Mouse (Mus musculus) heart, adult 2 months (tissue): Measurements from ENCODE around the gene Dlat. TPM values are rescaled to one million over a fixed set of nuclear protein-coding genes. Genes with fewer than 3 reads are reported as not detected.
A peak's percentile ranks its signal among the peaks of the same experiment; 100 is the strongest.
"Not testable (repeated sequence)": the region's sequence is repeated elsewhere in the genome, so short reads cannot be mapped to it uniquely, and the experiment has no call there.

ENCODE experiments used
- DNase-seq, 2 experiments: peaks; one replicate each; pipeline ENCODE4 v3.0.0; 2021
- H3K27ac ChIP-seq: fragments of 200-600 bp; 2 replicates; pipeline ENCODE4 v1.8.1; 2022
- H3K27me3 ChIP-seq: fragments of 200-500 bp; 2 replicates; pipeline ENCODE4 v1.6.1; 2012; ENCODE audit warnings: mild to moderate bottlenecking, low read length, inconsistent platforms, mixed read lengths; ENCODE audit not compliant: control insufficient read depth, insufficient read depth
- H3K36me3 ChIP-seq: fragments of 200-500 bp; 2 replicates; pipeline ENCODE4 v1.6.1; 2012; ENCODE audit warnings: low read length, inconsistent platforms; ENCODE audit not compliant: control insufficient read depth, insufficient read depth
- H3K4me1 ChIP-seq: fragments of 200-500 bp; 2 replicates; pipeline ENCODE4 v1.6.1; 2011; ENCODE audit warnings: low read length; ENCODE audit not compliant: control insufficient read depth, insufficient read depth
- H3K4me3 ChIP-seq: fragments of 200-600 bp; 2 replicates; pipeline ENCODE4 v1.8.1; 2022
- H3K79me2 ChIP-seq: fragments of 200-500 bp; replicated peaks from 2 replicates; pipeline ENCODE4 v1.6.1; 2012; ENCODE audit warnings: mild to moderate bottlenecking, inconsistent platforms, low read length, moderate library complexity, mixed read lengths; ENCODE audit not compliant: control insufficient read depth, insufficient read depth
- H3K9ac ChIP-seq: fragments of 200-500 bp; 2 replicates; pipeline ENCODE4 v1.6.1; 2012; ENCODE audit warnings: low read depth, mild to moderate bottlenecking, control low read depth, inconsistent platforms, low read length, mixed read lengths
- CTCF ChIP-seq: fragments of 200-600 bp; IDR thresholded peaks from 2 replicates; pipeline ENCODE4 v1.8.1; 2022; ENCODE audit warnings: antibody characterized with exemption, mild to moderate bottlenecking, moderate library complexity
- EP300 ChIP-seq: fragments of 200-500 bp; IDR thresholded peaks from 2 replicates; pipeline ENCODE4 v1.6.1; 2011; ENCODE audit warnings: low read depth, low read length, control low read depth; ENCODE audit not compliant: insufficient read depth
- POLR2A ChIP-seq: fragments of 200-500 bp; IDR thresholded peaks from 2 replicates; pipeline ENCODE4 v1.6.1; 2011; ENCODE audit warnings: mild to moderate bottlenecking, low read depth, low read length, control low read depth; ENCODE audit not compliant: insufficient read depth
- WGBS: fragments of 180-500 bp; shearing (Covaris S2); methylation state at CpG from one replicate; pipeline ENCODE4 v1.1.7; 2018; 5-methylcytosine and 5-hydroxymethylcytosine counted together
- intact Hi-C: fragments of 180-260 bp; cut with DNase I; formaldehyde crosslinking; loops from one replicate; pipeline ENCODE4 v1.15.1; 2025
- polyA plus RNA-seq: library from polyadenylated mRNA; depleted of rRNA; stranded (reverse); fragments of >200 nt; gene quantifications from 2 replicates; pipeline ENCODE4 v1.2.3, GENCODE M21; 2012
- total RNA-seq, 2 experiments: library from RNA; stranded (reverse); gene quantifications; 2 replicates each; pipeline ENCODE4 v1.2.3; 2021

The Dlat gene
- total and polyA plus RNA-seq, 3 experiments, result 175 to 415 (median 364) TPM

DNA sequence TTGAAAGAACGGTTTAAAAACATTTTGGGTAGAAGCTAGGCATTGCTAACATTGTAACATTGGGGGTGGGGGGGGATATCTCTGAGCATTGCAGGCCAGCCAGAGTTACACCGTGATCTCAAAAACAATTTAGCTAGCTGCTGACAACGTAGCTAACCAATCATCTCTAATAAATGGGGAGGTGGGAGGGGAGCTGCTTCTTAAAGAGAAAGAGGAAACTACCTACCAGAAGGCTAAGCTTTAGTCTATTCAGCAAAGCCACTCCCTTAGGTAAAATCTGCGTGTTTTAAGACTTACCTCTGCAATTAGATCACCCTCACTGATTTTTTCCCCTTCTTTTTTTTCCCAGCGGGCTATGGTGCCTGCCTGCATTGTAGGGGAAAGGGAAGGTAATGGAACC is 1.2 kb downstream of the Dlat start:
- 18% methylated on average over 5 of the region's 5 CpGs for WGBS
- no peak for DNase-seq
- TF ChIP-seq POLR2A (no peak), CTCF (no peak), EP300 (no peak)
- intact Hi-C loops, result loop anchor here (2.0 kb wide), 1 partner anchor 54 kb away; no protein-coding TSS in a partner anchor
- Histone ChIP-seq H3K4me1 (peaks cover 2% of the 10 kb centered on the region), H3K27me3 (no peaks in the 10 kb centered on the region), H3K9ac (peak overlapping the region; percentile 88), H3K4me3 (peak overlapping the region; percentile 96), H3K79me2 (peaks cover 3% of the 10 kb centered on the region), H3K36me3 (peaks cover 16% of the 10 kb centered on the region), H3K27ac (peak overlapping the region; percentile 95)

DNA sequence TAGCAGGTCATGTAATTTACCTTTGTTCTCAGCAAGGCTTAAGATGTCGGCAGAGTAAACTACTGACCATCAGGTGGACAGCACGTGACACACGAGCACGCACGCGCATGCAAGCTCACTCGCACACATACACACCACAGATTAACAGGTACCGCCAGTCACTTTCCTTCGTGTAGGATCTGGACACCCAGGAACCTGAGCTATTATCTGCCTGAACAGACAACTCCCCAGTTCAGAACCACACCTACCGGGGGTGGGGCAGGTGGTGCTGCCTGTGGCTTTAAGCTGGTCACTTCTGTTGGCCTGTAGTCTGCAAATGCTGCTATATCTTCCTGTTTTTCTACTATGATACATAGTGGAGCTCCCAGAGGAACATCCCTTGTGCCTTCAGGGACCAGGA is 9.1 kb downstream of the Dlat start:
- H3K27ac ChIP-seq, result no peak overlapping the region
- peaks cover 3% of the 10 kb centered on the region for H3K36me3 ChIP-seq
- intact Hi-C loops, result no loop called here
- 93% methylated on average over 10 of the region's 10 CpGs for WGBS
- no peaks in the 10 kb centered on the region for H3K79me2 ChIP-seq
- DNase-seq, result no peak
- H3K9ac ChIP-seq, result no peak overlapping the region
- no peaks in the 10 kb centered on the region for H3K4me1 ChIP-seq
- H3K27me3 ChIP-seq, result no peaks in the 10 kb centered on the region
- H3K4me3 ChIP-seq, result no peak overlapping the region
- TF ChIP-seq CTCF (no peak), POLR2A (no peak), EP300 (no peak)

DNA sequence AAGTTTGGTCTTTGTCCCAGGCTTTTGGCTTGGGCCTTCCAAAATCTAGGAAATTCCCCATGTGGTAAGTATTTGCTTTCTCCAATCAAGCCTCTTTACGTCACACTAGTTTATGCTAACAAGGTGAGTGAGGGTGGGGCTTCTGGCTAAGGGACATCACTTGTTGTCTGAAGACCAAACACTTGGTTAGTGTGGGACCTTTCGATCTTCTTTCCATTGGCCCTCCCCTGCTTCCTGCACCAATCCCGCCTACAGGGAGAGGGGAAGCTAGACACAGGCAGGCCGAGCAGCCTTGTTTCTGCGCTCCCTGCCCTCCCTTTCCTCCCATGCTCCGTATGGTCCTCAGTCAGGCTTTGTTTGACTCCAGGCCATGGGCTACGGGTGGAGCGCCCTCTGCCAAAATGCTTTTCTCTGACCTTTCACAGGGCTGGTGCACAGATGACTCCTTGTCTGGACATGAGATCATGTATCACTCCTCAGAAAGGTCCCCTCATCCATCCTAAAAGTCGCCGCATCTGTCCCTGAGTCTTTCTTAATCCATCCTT is 12.7 kb downstream of the Dlat start:
- H3K27ac ChIP-seq, result no peak overlapping the region
- DNase-seq, result no peak
- peaks cover 3% of the 10 kb centered on the region for H3K36me3 ChIP-seq

DNA sequence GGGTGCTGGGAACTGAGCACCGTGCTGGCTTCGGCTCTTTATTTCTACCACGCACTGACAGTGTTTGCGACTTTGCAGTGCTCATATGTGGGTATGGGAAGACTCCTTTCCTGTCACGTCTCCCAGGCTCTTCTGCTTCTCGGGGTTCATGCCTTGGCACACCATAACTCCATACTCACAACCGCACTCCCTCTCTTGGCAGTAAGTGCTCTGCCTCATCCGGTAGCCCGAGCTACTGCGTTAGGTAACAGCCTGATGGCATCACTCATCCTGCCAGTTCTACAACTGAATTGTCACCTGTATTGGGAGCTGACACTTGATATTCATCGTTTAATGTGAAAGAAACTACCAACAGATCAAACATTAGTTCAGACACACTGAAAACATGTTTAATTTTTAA is 25.3 kb downstream of the Dlat start:
- DNase-seq, result no peak
- H3K36me3 ChIP-seq, result no peaks in the 10 kb centered on the region; the same call in 1 of the 2 replicates
- intact Hi-C loops, result no loop called here
- no peak overlapping the region for H3K4me3 ChIP-seq
- no peaks in the 10 kb centered on the region for H3K4me1 ChIP-seq
- H3K27ac ChIP-seq, result no peak overlapping the region
- H3K9ac ChIP-seq, result no peak overlapping the region
- no peaks in the 10 kb centered on the region for H3K27me3 ChIP-seq
- no peaks in the 10 kb centered on the region for H3K79me2 ChIP-seq
- WGBS, result 93% methylated on average over 11 of the region's 11 CpGs
- TF ChIP-seq EP300, result no peak
- no peak for TF ChIP-seq CTCF
- no peak for TF ChIP-seq POLR2A

More for the DNA sequence above, 12.7 kb downstream of the Dlat start:
- no peaks in the 10 kb centered on the region for H3K79me2 ChIP-seq
- H3K4me3 ChIP-seq, result no peak overlapping the region
- H3K27me3 ChIP-seq, result no peaks in the 10 kb centered on the region
- intact Hi-C loops, result no loop called here
- TF ChIP-seq CTCF (no peak), EP300 (no peak), POLR2A (no peak)
- H3K9ac ChIP-seq, result no peak overlapping the region
- H3K4me1 ChIP-seq, result no peaks in the 10 kb centered on the region
- 69% methylated on average over 10 of the region's 10 CpGs for WGBS

DNA sequence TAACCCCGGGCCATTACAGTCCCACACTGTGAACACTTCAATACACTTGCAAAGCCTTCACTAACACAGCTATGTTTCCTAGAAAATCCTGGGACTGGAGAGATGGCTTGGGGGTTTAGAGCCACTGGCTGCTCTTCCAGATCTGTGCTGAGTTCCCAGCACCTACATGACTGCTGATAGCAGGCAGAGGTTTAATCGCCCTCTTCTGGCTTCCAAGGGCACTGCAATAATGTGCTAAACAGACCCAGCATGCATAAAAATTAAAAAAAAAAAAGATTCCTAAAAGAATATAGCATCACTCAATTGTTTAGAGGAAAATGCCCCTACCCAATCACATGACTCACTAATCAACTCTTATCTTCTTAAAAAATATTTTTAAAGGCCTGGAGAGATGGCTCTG is 26.5 kb downstream of the Dlat start:
- intact Hi-C loops, result no loop called here
- Histone ChIP-seq H3K36me3 (no peaks in the 10 kb centered on the region; the same call in 1 of the 2 replicates), H3K4me3 (no peak overlapping the region)

DNA sequence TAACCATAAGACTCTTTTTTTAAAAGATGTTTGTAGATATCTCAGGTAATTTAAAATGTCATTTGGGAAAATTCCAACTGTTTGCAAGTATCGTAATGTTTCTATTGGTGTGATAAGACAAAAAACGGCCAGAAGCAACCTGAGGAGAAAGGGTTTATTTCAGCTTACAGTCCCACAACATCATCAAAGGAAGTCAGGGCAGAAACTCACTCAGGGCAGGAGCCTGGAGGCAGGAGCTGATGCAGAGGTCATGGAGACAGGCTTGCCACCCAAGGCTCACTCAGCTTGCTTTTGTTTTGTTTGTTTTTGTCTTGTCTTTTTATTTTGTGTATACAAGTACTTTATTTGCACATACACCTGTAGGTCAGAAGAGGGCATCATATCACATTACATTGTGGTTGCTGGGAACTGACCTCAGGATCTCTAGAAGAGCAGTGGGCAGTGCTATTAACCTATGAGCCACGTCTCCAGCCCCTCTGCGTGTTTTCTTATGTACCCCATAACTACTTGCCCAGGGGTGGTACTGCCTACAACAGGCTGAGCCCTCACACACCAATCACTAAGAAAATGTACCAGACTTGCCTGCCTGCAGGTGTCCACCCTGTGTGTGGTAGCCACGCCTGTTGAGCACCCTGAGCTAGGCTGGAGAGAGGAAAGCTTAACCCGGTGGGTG is 27.4 kb downstream of the Dlat start:
- H3K4me3 ChIP-seq, result no peak overlapping the region
- H3K36me3 ChIP-seq, result no peaks in the 10 kb centered on the region; the same call in 1 of the 2 replicates
- 88% methylated on average over 6 of the region's 6 CpGs for WGBS
- H3K27ac ChIP-seq, result no peak overlapping the region
- H3K9ac ChIP-seq, result no peak overlapping the region
- no peak for DNase-seq
- H3K79me2 ChIP-seq, result no peaks in the 10 kb centered on the region
- intact Hi-C loops, result no loop called here
- peak; percentile 32; the same call in 1 of the 2 replicates for TF ChIP-seq CTCF
- no peak for TF ChIP-seq EP300
- H3K4me1 ChIP-seq, result no peaks in the 10 kb centered on the region
- no peaks in the 10 kb centered on the region for H3K27me3 ChIP-seq

More for the DNA sequence above, 26.5 kb downstream of the Dlat start:
- H3K27ac ChIP-seq, result no peak overlapping the region
- no peak for DNase-seq
- no peaks in the 10 kb centered on the region for H3K4me1 ChIP-seq
- H3K79me2 ChIP-seq, result no peaks in the 10 kb centered on the region
- H3K27me3 ChIP-seq, result no peaks in the 10 kb centered on the region
- TF ChIP-seq EP300 (no peak), POLR2A (no peak), CTCF (peak; percentile 50)
- WGBS, result 65% methylated on average over 2 of the region's 2 CpGs
- H3K9ac ChIP-seq, result no peak overlapping the region

DNA sequence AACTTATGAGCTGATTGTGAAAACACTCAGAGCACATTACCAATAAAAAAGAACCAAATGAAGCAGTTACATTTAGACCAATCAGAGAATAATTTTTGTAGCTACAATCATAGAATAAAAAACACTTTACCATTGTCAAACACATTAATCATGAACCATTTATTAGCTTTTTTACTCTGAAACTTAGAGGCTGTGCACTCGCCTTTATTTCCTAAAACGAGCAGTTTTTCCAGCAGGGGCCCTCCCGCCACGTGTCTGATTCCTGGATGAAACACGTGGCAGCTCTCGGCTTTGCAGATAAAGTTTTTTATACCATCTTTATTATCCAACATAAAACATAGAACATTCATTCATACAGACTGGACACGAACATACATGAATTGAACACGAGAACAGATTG is 28.7 kb downstream of the Dlat start:
- WGBS, result 83% methylated on average over 6 of the region's 8 CpGs
- H3K79me2 ChIP-seq, H3K4me3 ChIP-seq, H3K27ac ChIP-seq, DNase-seq, H3K9ac ChIP-seq, intact Hi-C loops, H3K36me3 ChIP-seq, H3K4me1 ChIP-seq, H3K27me3 ChIP-seq: not testable (repeated sequence)
